Mouse (Mus musculus) erythroblast, embryonic 14.5 days (primary cell): ENCODE measurements around the gene Ten1.

Experiments
- GATA1 ChIP-seq: IDR thresholded peaks from 2 replicates; pipeline ENCODE4 v1.6.1; 2012; ENCODE audit warnings: low read length, inconsistent platforms, mixed read lengths
- TAL1 ChIP-seq: IDR thresholded peaks from 3 replicates; pipeline ENCODE4 v1.6.1; 2012; ENCODE audit warnings: low read length, inconsistent platforms, mixed read lengths

DNA sequence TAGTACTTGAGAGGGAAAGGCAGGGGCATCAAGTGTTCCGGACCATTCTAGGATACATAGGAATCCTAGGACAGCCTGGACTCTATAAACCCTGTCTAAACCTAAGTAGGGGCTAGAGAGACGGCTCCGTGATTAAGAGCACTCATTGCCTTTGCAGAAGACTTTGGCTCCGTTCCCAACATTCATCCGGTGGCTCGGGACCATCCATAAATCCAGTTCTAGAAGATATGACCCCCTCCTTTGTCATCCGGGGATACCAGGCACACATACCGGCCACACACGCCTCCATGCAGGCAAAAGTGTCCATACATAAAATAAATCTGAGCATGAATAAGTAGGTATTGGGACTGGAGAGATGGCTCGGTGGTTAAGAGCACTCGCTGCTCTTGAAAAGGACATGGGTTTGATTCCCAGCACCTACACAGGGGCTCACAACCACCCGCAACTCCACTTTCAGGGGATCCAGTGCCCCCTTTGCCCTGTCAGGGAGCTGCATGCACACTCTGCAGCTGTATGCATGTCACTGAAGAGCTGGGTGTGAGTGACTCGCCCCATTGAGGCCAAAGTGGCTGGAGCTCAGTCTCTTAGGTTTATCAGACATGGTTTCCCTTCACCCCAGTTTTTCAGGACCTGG, 15.3 kb downstream of the Ten1 start:
- no peak for TF ChIP-seq GATA1
- TF ChIP-seq TAL1, result no peak
